Mouse (Mus musculus): Measurements from ENCODE around the gene Pramel7.
"Not testable (repeated sequence)": the region's sequence is repeated elsewhere in the genome, so short reads cannot be mapped to it uniquely, and the experiment has no call there.

Gene Pramel7

GRCm38 (mm10) chr2:87496993-87497392, at the start of gene Pramel7:
Gene Pramel7, minus strand, starts transcription at chr2:87497093.
- DNase-seq (ENCODE audit: low spot score in 2 of 2) = not testable (repeated sequence)

DNA sequence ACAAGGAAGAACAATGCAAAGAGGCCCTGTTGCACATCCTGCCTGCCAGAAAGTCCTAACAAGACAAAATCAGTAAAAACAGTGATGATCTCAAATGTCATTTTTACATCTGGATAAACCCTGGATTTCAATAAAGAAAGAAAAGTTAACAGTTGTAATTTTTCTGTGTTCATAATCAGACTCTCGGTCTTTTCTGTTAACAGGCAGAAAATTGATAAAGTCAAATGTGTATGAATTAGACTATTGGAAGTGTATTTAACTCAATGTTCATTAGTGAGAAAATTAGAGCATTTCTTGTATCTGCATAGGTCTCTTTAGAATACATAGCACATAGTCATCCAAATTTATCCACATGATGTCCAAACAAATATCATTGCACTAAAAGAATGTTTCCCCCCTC, 48.5 kb upstream of the Pramel7 start, which contains the start of gene Olfr1128:
Gene Olfr1128 (minus strand): TSS at position 101 of the 400 bp plus-strand sequence.
- DNase-seq (ENCODE audit: low spot score in 2 of 2) = no peak

DNA sequence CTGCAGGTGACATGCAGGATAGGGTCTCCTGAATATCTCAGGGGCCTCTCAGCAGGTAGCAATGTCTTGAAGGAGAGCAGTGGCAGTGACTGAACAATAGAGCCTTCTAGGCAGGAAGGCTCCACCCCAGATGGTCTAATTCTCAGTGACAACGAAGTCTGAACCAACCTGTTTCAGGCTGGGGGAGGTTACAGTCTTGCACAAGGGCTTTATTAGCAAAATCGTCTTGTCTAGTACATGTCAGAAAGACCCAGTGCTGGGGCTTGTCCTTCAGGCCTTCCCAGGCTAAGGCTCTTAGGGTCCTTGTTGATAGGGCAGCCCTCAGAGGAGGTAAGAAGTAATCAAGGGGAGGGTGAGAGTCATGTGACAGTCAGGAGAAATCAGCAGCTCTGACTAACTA, 37.9 kb upstream of the Pramel7 start:
- no peak for DNase-seq (ENCODE audit: low spot score in 2 of 2)

DNA sequence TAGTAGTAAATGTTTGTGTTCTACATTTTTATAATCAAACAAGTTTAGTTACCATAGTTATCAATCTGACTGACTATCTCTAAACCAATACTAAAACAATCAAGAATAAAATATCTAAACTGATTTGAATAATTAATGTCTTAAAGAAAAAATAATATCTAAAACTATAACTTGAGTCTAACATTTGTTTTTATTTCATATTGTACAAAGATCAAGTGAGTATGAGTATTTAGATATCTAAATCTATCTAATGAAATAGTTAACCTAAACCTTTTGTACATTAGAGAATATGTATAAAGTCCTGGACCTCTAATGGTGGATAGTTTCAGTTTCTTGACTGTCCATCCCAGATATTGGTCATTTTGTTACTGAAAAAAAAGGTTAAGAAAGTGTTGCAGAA, 34.6 kb upstream of the Pramel7 start, which contains the start of gene Olfr153:
Gene Olfr153 (plus strand): TSS at position 301 of the 400 bp plus-strand sequence.
- DNase-seq (ENCODE audit: low spot score in 2 of 2) = no peak

- not testable (repeated sequence) for DNase-seq (ENCODE audit: low spot score in 2 of 2)
Measured at GRCm38 (mm10) chr2:87525899-87526616, 29.2 kb upstream of the Pramel7 start.

DNA sequence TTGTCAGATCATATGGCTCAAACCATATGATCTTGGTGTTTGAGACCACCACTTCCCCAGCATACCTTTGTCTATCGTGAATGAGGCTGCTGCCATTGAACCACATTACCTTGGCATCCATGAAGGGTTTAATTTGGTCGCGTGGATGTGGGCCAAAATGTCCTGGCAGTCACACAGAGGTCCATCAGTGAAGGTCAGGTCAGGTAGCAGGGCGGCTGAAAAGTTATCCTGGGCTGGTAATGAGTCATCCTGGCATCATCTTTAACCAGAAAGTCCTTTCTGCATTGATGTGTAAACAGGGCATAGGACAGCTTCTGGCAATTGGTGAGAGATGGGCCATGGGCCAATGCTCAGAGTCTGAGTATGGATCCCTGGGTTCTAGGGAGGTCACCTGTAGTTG, 23.8 kb upstream of the Pramel7 start:
- DNase-seq (ENCODE audit: low spot score in 2 of 2) = no peak

DNA sequence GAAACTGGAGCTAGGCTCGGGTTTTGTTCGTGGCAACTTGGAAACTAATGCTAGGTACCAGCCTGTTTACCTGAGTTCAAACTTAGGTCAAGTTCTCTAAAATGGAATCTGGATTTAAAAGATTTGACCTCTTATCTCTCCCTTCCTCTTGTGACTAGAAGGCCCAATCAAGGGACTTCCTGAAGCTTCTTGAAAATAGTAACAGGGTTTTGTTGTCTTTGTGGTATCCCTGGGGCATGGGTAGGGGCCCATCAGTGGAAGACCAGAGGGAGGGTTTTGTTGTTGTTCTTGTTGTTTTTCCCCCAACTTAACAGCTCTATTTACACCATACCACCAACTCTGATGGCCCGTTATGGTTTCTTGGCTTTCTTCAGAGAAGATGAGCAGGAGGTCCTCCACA, 19.7 kb upstream of the Pramel7 start:
- DNase-seq (ENCODE audit: low spot score in 2 of 2) = no peak

- DNase-seq (ENCODE audit: low spot score in 2 of 2) = no peak
Measured at GRCm38 (mm10) chr2:87515457-87516060, 18.7 kb upstream of the Pramel7 start.

GRCm38 (mm10) chr2:87515046-87515445, 18.2 kb upstream of the Pramel7 start:
- DNase-seq (ENCODE audit: low spot score in 2 of 2) = no peak

- DNase-seq (ENCODE audit: low spot score in 2 of 2) = no peak
Measured at GRCm38 (mm10) chr2:87506265-87506664, 9.4 kb upstream of the Pramel7 start, which contains the start of gene Pramel6. Gene Pramel6, plus strand, starts transcription at chr2:87506565.

- DNase-seq (ENCODE audit: low spot score in 2 of 2) = no peak
Measured at GRCm38 (mm10) chr2:87482276-87482675, 14.6 kb downstream of the Pramel7 start.

GRCm38 (mm10) chr2:87481158-87481557, 15.7 kb downstream of the Pramel7 start:
- DNase-seq (ENCODE audit: low spot score in 2 of 2) = no peak

GRCm38 (mm10) chr2:87480207-87480606, 16.7 kb downstream of the Pramel7 start:
- DNase-seq (ENCODE audit: low spot score in 2 of 2) = no peak

GRCm38 (mm10) chr2:87461769-87462168, 35.1 kb downstream of the Pramel7 start:
- DNase-seq (ENCODE audit: low spot score in 2 of 2) = no peak

DNA sequence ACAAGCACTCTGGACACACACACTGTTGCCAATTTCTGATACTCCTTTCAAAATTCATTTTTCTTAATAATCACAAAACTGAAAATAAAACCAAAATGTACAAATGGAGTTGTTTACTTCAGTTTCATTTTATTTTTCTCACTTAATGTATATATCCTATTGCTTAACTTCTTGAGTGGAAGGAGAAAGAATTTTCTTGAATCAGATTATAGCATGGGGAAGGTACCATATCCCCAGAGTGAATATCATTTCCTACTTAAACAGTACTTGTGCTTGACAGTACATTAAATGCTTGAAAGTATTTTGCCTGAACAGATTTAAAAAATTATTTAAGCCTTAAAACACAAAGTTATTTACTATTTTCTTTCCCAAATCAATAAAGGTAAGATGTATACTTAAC, 43.2 kb downstream of the Pramel7 start, which contains the start of gene Olfr1126:
Gene Olfr1126 (plus strand): TSS at position 301 of the 400 bp plus-strand sequence.
- no peak for DNase-seq (ENCODE audit: low spot score in 2 of 2)

Data from frontal cortex, postnatal 14 days (tissue).